Mouse (Mus musculus) heart, embryonic 14.5 days (tissue): ENCODE measurements around the gene 4930503B20Rik. TPM values are rescaled to one million over a fixed set of nuclear protein-coding genes. Genes with fewer than 3 reads are reported as not detected.

ENCODE experiments used
- ATAC-seq: fragments of 200-750 bp; cut with Nextera tagmentation; 2 replicates; pipeline ENCODE4 v1.8.0; 2017; ENCODE audit warnings: low read depth, moderate TSS enrichment; ENCODE audit not compliant: insufficient number of reproducible peaks, insufficient read depth, low FRiP score
- H3K27ac ChIP-seq, 2 experiments: fragments of 200-500 bp in 1 of 2; fragments of 300-500 bp in 1 of 2; sonication (generic) in 1 of 2; replicated peaks in 1 of 2; 2 replicates each; pipeline ENCODE4 v1.5.1; 2012 to 2014; ENCODE audit warnings: low read depth in 2 of 2, low read length in 2 of 2, control low read depth in 1 of 2, mild to moderate bottlenecking in 1 of 2, mixed read lengths in 1 of 2; ENCODE audit not compliant: control insufficient read depth in 1 of 2, insufficient read depth in 1 of 2
- H3K27me3 ChIP-seq: fragments of 300-500 bp; sonication (generic); 2 replicates; pipeline ENCODE4 v1.6.1; 2014; ENCODE audit warnings: mild to moderate bottlenecking, low read length, control low read depth; ENCODE audit not compliant: control insufficient read depth, insufficient read depth
- H3K36me3 ChIP-seq: fragments of 300-500 bp; sonication (generic); 2 replicates; pipeline ENCODE4 v1.6.1; 2014; ENCODE audit warnings: mild to moderate bottlenecking, control low read depth, low read length, mixed read lengths; ENCODE audit not compliant: control insufficient read depth, insufficient read depth
- H3K4me1 ChIP-seq, 2 experiments: fragments of 200-500 bp in 1 of 2; fragments of 300-500 bp in 1 of 2; sonication (generic) in 1 of 2; 2 replicates each; pipeline ENCODE4 v1.6.1; 2012 to 2014; ENCODE audit warnings: low read length in 2 of 2, control low read depth in 1 of 2, mixed read lengths in 1 of 2; ENCODE audit not compliant: control insufficient read depth in 2 of 2, insufficient read depth in 2 of 2
- H3K4me2 ChIP-seq: fragments of 300-500 bp; sonication (generic); 2 replicates; pipeline ENCODE4 v1.6.1; 2014; ENCODE audit warnings: mild to moderate bottlenecking, low read length
- H3K4me3 ChIP-seq, 2 experiments: fragments of 200-500 bp in 1 of 2; fragments of 300-500 bp in 1 of 2; sonication (generic) in 1 of 2; 2 replicates each; pipeline ENCODE4 v1.5.1; 2012 to 2014; ENCODE audit warnings: low read length in 2 of 2, mild to moderate bottlenecking in 2 of 2, control low read depth in 1 of 2, low read depth in 1 of 2, moderate library complexity in 1 of 2; ENCODE audit not compliant: control insufficient read depth in 1 of 2, insufficient read depth in 1 of 2
- H3K9ac ChIP-seq: fragments of 300-500 bp; sonication (generic); 2 replicates; pipeline ENCODE4 v1.6.1; 2014; ENCODE audit warnings: mild to moderate bottlenecking, low read length
- H3K9me3 ChIP-seq: fragments of 300-500 bp; sonication (generic); 2 replicates; pipeline ENCODE4 v1.6.1; 2016; ENCODE audit warnings: low read length, control low read depth; ENCODE audit not compliant: control insufficient read depth
- WGBS: fragments of 180-500 bp; shearing (Covaris S2); extraction: QIAGEN DNeasy Blood & Tissue Kit; methylation state at CpG from one replicate; pipeline ENCODE4 v1.1.7; 2014; 5-methylcytosine and 5-hydroxymethylcytosine counted together
- polyA plus RNA-seq: library from polyadenylated mRNA; unstranded; fragments of >200 nt; fragmentation: Nextera tagmentation; extraction: Ambion mirVana; gene quantifications from 2 replicates; pipeline ENCODE4 v1.2.1, GENCODE M21; 2014

The 4930503B20Rik gene
- polyA plus RNA-seq, 1 experiment from 2014 or later, result not detected

GRCm38 (mm10) chr3:146611261-146611660 is 39.9 kb downstream of the 4930503B20Rik start:
- no peaks in the 10 kb centered on the region for H3K9me3 ChIP-seq
- H3K4me3 ChIP-seq, result no peak overlapping the region
- H3K27ac ChIP-seq, result 0 out of 4 replicates have a peak overlapping the region, but pooled peaks of 1 of the 2 experiments have one; percentile 25
- H3K36me3 ChIP-seq, result no peaks in the 10 kb centered on the region
- WGBS, result 83% methylated on average over 4 of the region's 4 CpGs
- no peak overlapping the region for H3K4me2 ChIP-seq
- H3K27me3 ChIP-seq, result no peaks in the 10 kb centered on the region
- no peaks in the 10 kb centered on the region; a peak in 1 of 4 replicates for H3K4me1 ChIP-seq
- H3K9ac ChIP-seq, result no peak overlapping the region
- no peak for ATAC-seq

GRCm38 (mm10) chr3:146610322-146610721 is 40.8 kb downstream of the 4930503B20Rik start:
- no peak overlapping the region for H3K27ac ChIP-seq
- no peak for ATAC-seq
- no peak overlapping the region for H3K4me2 ChIP-seq
- H3K27me3 ChIP-seq, result no peaks in the 10 kb centered on the region
- no peak overlapping the region for H3K9ac ChIP-seq
- no peaks in the 10 kb centered on the region; a peak in 1 of 4 replicates for H3K4me1 ChIP-seq
- WGBS, result 75% methylated on average over 10 of the region's 10 CpGs
- no peak overlapping the region for H3K4me3 ChIP-seq
- no peaks in the 10 kb centered on the region for H3K36me3 ChIP-seq
- no peaks in the 10 kb centered on the region for H3K9me3 ChIP-seq

DNA sequence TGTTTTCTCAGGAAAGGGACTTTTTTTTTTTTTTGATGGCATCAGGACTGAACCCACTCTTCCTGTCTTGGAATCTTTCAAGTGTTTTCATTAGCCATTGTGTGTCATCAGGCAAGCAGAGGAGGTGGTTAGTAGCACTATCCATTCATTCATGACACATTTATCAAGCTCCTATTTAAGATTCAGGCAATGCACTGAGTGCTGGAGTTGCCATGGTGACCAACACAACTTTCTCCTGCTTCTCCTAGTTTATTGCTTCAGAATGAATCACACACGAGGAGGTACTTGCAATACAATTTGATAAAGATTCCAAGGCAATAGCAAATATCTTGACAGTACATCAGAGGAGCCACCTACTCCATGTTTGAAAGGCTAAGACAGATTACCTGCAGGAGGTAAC is 43.7 kb downstream of the 4930503B20Rik start:
- WGBS, result 39% methylated on average over 1 of the region's 1 CpGs
- Histone ChIP-seq H3K9ac (no peak overlapping the region), H3K27ac (no peak overlapping the region), H3K36me3 (no peaks in the 10 kb centered on the region), H3K27me3 (no peaks in the 10 kb centered on the region), H3K4me2 (no peak overlapping the region), H3K4me3 (no peak overlapping the region), H3K9me3 (no peaks in the 10 kb centered on the region), H3K4me1 (peaks cover 4 to 5% of the 10 kb centered on the region in 2 experiments; a peak in 3 of 4 replicates)
- ATAC-seq, result no peak

DNA sequence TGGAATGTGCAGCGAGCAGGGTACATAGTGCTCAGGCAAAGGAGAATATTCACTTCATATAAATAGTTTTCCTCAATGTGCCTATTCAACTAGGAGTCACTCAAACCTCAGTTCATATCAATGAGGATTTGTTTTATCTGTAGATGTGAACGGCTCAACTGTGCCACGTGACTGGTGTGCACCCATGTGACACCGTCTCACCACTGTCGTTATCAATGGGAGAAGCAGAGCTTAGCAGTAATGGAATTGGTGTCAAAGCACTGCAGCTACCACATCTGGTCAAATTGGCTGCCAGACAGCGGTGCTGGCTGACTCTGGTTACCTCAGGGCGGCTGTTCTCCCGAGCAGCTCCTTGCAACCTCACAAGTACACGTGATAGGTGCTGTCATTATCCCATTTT is 46.5 kb downstream of the 4930503B20Rik start:
- H3K27ac ChIP-seq, result no peak overlapping the region
- peaks cover 22 to 23% of the 10 kb centered on the region in 2 experiments for H3K4me1 ChIP-seq
- H3K36me3 ChIP-seq, result no peaks in the 10 kb centered on the region
- ATAC-seq, result no peak
- H3K4me3 ChIP-seq, result no peak overlapping the region
- H3K9ac ChIP-seq, result no peak overlapping the region
- H3K9me3 ChIP-seq, result no peaks in the 10 kb centered on the region
- no peak overlapping the region for H3K4me2 ChIP-seq
- no peaks in the 10 kb centered on the region for H3K27me3 ChIP-seq
- WGBS, result 48% methylated on average over 9 of the region's 9 CpGs

DNA sequence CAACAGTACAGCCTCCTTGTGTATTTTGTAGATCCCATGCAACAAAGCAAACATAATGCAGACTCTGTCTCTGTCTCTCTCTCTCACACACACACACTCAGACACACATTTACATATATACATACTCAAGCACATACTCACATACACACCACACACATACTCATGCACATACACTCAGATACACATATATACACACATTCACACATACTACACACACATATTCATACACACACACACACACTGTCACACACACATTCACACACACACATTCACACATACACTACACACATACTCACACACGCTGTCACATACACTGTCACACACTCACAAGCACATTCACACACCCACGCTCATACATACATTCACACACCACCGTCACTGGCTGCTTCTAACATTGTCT is 48.6 kb downstream of the 4930503B20Rik start:
- H3K9ac ChIP-seq, result no peak overlapping the region
- WGBS, result 78% methylated on average over 3 of the region's 3 CpGs
- no peak overlapping the region for H3K4me2 ChIP-seq

DNA sequence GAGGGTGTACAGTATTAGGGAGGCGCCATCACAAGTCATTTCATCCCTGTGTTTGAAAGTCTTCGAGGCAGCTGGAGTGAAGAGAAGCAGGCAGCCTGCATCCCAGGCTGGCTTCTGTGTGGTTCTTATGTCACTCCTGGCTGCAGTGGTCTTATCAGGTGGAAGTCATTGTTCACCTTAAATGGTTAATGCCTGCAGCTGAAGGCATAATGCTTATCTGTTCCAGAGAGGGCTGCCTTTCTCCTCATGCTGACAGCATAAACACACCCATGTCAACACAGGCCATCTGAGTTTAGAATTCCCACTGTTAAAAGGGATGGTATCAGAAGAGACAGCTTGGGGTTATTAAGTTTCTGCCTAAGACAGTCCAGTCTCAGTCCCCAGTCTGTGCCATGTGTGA is 49.9 kb downstream of the 4930503B20Rik start:
- Histone ChIP-seq H3K27me3 (no peaks in the 10 kb centered on the region), H3K4me1 (peaks cover 22 to 23% of the 10 kb centered on the region in 2 experiments), H3K27ac (peak overlapping the region; percentile 49 to 72), H3K9ac (no peak overlapping the region), H3K9me3 (no peaks in the 10 kb centered on the region), H3K4me2 (no peak overlapping the region), H3K36me3 (no peaks in the 10 kb centered on the region), H3K4me3 (no peak overlapping the region)
- WGBS, result 17% methylated on average over 2 of the region's 2 CpGs
- peak; percentile 67; the same call in 1 of the 2 replicates for ATAC-seq

More for the DNA sequence above, 48.6 kb downstream of the 4930503B20Rik start:
- Histone ChIP-seq H3K27ac (no peak overlapping the region), H3K4me3 (no peak overlapping the region), H3K4me1 (peaks cover 22 to 23% of the 10 kb centered on the region in 2 experiments), H3K9me3 (no peaks in the 10 kb centered on the region), H3K27me3 (no peaks in the 10 kb centered on the region), H3K36me3 (no peaks in the 10 kb centered on the region)
- ATAC-seq, result no peak

DNA sequence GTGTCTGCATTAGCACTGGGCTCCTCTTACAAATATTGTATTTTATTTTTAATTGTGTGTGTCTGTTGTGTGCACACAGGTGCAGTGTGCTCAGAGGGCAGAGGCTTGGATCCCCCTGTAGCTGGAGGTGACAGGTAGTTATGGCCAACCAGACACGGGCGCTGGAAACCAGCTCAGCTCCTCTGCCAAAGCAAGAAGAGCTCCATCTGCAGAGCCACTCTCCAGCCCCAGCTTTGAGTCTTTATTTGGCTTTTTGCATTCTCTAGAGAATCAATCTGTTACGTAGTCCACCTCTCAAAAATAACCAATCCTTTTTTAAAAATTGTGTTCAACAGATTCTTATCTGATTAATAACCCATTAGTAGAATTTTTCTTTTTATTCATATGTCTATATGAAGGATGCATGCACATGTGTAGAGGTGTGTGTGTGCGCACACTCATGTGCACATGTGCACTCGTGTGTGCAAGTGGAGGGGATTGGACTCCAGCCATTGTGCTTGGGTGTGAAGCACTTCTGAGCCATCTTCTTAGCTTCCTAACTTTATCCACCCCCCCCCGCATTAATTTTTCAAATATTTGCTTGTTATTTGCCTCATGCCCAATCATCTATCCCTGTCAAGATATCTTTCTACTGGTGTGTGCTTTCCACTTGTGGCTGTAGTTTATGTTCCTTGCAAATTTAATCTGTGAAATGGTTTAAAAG is 51.8 kb downstream of the 4930503B20Rik start:
- no peak overlapping the region for H3K4me3 ChIP-seq
- ATAC-seq, result no peak
- no peaks in the 10 kb centered on the region for H3K27me3 ChIP-seq
- no peak overlapping the region for H3K4me2 ChIP-seq
- H3K36me3 ChIP-seq, result no peaks in the 10 kb centered on the region
- 86% methylated on average over 6 of the region's 6 CpGs for WGBS
- H3K9ac ChIP-seq, result no peak overlapping the region
- H3K4me1 ChIP-seq, result peaks cover 19% of the 10 kb centered on the region in 2 experiments
- no peak overlapping the region for H3K27ac ChIP-seq
- no peaks in the 10 kb centered on the region for H3K9me3 ChIP-seq

- Histone ChIP-seq H3K4me3 (no peak overlapping the region), H3K36me3 (no peaks in the 10 kb centered on the region), H3K4me2 (no peak overlapping the region), H3K4me1 (peaks cover 17 to 19% of the 10 kb centered on the region in 2 experiments), H3K27ac (no peak overlapping the region), H3K9me3 (no peaks in the 10 kb centered on the region), H3K27me3 (no peaks in the 10 kb centered on the region), H3K9ac (no peak overlapping the region)
- WGBS, result 71% methylated on average over 6 of the region's 6 CpGs
- no peak for ATAC-seq
Observed at GRCm38 (mm10) chr3:146598411-146598810, 52.7 kb downstream of the 4930503B20Rik start.
